Mouse (Mus musculus) urinary bladder, postnatal 14 days (tissue): Measurements from ENCODE around the gene S100a1.
A peak's percentile ranks its signal among the peaks of the same experiment; 100 is the strongest.

Experiments used
- DNase-seq: peaks from one replicate; pipeline ENCODE4 v3.0.0; 2021; ENCODE audit warnings: low spot score

Gene S100a1

GRCm38 (mm10) chr3:90509747-90510123 lies 4.5 kb downstream of the S100a1 start:
- DNase-seq, result no peak

- DNase-seq, result peak; percentile 100
Measured at GRCm38 (mm10) chr3:90508950-90509746, 5.0 kb downstream of the S100a1 start, which contains the start of gene Chtop. Gene Chtop (minus strand): TSS chr3:90509498.

GRCm38 (mm10) chr3:90508287-90508949 lies 5.8 kb downstream of the S100a1 start:
- no peak for DNase-seq

GRCm38 (mm10) chr3:90506362-90506761 lies 7.8 kb downstream of the S100a1 start:
- no peak for DNase-seq

GRCm38 (mm10) chr3:90505216-90505615 lies 9.0 kb downstream of the S100a1 start:
- no peak for DNase-seq

- DNase-seq, result no peak
Measured at GRCm38 (mm10) chr3:90503444-90503843, 10.7 kb downstream of the S100a1 start.

- DNase-seq, result no peak
Measured at GRCm38 (mm10) chr3:90497597-90497996, 16.6 kb downstream of the S100a1 start.

- DNase-seq, result no peak
Measured at GRCm38 (mm10) chr3:90495850-90496525, 18.2 kb downstream of the S100a1 start.

GRCm38 (mm10) chr3:90493831-90494540 lies 20.2 kb downstream of the S100a1 start:
- no peak for DNase-seq

GRCm38 (mm10) chr3:90491350-90491749 lies 22.8 kb downstream of the S100a1 start:
- peak; percentile 35 for DNase-seq

- DNase-seq, result peak; percentile 97
Measured at GRCm38 (mm10) chr3:90490696-90491256, 23.4 kb downstream of the S100a1 start, which contains the start of gene Snapin. Gene Snapin (minus strand): TSS chr3:90491033.

GRCm38 (mm10) chr3:90488576-90488975 lies 25.6 kb downstream of the S100a1 start:
- no peak for DNase-seq

GRCm38 (mm10) chr3:90486998-90487397 lies 27.2 kb downstream of the S100a1 start:
- DNase-seq, result no peak

- peak; percentile 95 for DNase-seq
Measured at GRCm38 (mm10) chr3:90475831-90476611, 38.2 kb downstream of the S100a1 start, which contains the start of gene Ilf2. Gene Ilf2 (plus strand): TSS chr3:90476126.

- DNase-seq, result no peak
Measured at GRCm38 (mm10) chr3:90475151-90475830, 38.9 kb downstream of the S100a1 start.

GRCm38 (mm10) chr3:90472213-90472612 lies 42.0 kb downstream of the S100a1 start:
- peak; percentile 58 for DNase-seq

- no peak for DNase-seq
Measured at GRCm38 (mm10) chr3:90467618-90468300, 46.4 kb downstream of the S100a1 start.

GRCm38 (mm10) chr3:90466311-90466766 lies 47.9 kb downstream of the S100a1 start:
- DNase-seq, result peak; percentile 71

GRCm38 (mm10) chr3:90465686-90466310 lies 48.4 kb downstream of the S100a1 start, which contains the start of gene Npr1:
Gene Npr1 (minus strand): TSS chr3:90465866.
- peak; percentile 41 for DNase-seq
